Mouse (Mus musculus): ENCODE data around the gene Gja4.

DNA sequence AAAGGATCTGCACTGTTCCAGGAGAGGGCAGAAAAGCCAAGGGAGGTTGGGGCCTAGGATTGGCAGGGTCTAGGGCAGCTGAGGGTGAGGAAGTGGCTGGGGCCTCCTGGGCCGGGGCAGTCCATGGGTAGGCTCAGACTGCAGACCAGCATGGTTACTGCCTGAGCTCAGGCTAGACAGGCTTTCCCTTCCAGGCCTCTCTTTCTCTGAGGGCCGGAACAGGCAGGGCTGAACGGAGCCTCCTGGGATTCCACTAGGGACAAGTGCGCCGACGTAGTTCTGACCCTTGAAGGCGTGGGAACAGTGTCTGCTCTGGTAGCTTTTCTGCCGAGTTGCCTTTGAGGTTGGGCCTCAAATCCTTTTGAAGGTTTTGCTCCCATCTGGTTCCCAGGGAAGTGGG lies 1.9 kb upstream of the Gja4 start:
- no peak for TF ChIP-seq EP300 (IDR thresholded peaks at IDR 0.05)
- TF ChIP-seq CTCF (IDR thresholded peaks at IDR 0.05) = no peak
